Mouse (Mus musculus) NIH3T3 (cell line): ENCODE results near the gene Hsfy2.

Experiments used
- DNase-seq: peaks from one replicate; pipeline ENCODE4 v3.0.0-alpha.2; 2012; ENCODE audit warnings: low read depth

Gene Hsfy2

DNA sequence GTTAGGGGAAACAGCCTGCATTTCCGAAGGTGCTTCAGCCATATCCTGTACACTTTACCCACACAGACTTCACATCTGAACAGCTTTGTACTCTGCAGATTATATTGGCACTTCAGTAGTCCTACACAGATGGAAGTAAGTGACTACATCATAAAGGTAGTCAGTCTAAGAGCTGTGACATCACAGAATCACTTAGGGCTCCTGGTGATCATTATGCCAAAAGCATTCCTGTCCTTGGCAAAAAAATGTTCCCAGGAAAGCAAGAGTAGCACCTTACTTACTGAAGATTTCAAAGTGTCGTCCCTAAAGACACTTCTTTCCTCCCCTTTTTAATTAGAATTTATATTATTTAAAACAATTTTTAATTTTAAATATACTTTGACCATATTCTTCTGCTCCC is at the start of gene Hsfy2:
Hsfy2 (minus strand) TSS at position 101 of the 400 bp plus-strand sequence.
- DNase-seq: no peak

DNA sequence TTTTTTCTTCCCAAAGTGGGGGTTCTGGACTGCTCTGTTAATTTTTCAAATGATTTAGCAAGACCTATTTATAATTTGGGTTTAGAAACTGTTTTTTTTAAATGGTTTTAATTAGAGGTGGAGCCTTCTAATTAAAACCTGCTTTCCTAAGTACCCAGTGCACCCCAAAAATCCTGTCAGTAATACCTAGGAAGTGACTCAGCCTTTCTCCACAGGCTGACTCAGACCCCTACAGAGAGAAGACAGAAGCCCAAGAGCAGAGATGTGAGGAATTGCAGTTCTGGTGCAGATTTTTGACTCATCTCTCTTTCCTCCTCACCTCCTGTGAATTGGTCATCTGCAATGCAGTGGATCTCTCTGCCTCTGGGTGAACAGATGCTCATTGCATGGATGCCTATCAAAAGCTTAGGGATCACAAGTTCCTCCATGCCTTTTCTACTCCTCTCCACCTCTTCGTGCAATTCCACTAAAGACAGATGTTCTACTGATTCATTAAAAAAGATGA is 47.9 kb upstream of the Hsfy2 start:
- peak; percentile 45 for DNase-seq

DNA sequence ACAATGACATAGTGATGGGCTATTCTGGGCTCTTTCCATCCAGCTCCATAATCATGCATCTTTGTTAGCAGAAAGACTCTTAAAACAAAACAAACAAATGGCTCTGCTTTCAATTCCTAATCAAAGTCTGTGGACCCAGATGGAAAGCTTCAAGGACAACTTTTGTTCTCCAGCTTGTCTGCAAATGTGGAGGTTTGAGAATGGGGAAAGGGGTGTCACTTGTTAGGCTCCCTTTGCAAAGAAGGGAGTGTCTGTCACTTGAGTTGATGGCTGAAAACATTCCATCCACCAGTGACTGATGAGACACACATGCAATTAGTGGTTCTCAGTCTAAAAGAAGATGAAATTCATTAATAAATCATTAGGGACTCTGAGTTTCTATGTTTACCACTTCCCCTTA is 47.3 kb upstream of the Hsfy2 start:
- DNase-seq: no peak

DNA sequence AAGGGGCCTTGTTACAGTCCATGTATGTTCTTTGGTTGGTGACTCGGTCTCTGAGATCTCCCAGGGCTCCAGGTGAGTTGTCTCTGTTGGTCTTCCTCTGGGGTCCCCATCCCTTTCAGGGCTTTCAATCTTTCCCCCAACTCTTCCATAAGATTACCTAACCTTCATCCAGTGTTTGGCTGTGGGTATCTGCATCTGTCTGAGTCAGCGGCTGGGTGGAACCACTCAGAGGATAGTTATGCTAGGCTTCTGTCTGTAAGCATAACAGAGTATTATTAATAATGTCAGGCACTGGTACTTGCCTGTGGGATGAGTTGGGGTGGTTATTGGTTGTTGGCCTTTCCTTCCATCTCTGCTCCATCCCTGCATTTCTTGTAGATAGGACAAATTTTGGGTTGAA is 44.0 kb upstream of the Hsfy2 start:
- DNase-seq: peak; percentile 45

DNA sequence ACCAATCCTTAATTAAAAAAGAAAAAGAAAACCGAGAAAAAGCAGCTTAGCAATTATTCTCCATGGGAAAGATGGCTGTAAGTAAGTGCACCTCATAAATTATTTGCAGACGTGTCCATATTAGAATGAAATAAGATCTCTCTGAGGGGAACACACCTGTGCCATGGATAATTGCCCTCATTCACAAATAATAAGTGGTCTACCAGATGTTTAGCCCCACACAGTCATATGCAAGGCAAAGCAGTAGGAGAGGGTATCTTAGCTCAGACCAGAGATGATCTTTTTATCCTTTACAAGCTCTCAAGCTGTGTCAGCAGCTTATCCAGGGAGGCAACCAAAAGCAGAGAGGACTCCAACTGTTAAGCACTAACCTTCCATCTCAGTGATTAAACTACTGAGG is 38.0 kb upstream of the Hsfy2 start:
- DNase-seq: no peak

DNA sequence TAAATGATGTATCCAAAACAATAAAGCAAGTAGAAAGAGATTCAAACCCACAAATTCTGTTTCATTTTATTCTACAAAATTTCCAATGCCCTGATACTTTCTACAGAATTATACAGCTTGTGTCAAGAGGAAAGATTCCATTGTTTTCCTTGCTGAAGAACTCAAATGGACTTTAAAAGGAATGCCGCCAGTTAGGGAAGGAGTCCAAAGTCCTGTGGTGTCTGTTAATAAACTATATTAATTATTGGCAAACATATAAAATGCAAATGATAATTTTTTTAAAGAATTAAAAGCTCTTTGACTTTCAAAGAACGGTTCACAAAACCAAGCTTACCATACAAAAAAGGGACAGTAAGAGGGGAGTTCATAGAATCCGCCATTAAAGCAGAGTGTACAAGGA is 37.4 kb upstream of the Hsfy2 start:
- no peak for DNase-seq

DNA sequence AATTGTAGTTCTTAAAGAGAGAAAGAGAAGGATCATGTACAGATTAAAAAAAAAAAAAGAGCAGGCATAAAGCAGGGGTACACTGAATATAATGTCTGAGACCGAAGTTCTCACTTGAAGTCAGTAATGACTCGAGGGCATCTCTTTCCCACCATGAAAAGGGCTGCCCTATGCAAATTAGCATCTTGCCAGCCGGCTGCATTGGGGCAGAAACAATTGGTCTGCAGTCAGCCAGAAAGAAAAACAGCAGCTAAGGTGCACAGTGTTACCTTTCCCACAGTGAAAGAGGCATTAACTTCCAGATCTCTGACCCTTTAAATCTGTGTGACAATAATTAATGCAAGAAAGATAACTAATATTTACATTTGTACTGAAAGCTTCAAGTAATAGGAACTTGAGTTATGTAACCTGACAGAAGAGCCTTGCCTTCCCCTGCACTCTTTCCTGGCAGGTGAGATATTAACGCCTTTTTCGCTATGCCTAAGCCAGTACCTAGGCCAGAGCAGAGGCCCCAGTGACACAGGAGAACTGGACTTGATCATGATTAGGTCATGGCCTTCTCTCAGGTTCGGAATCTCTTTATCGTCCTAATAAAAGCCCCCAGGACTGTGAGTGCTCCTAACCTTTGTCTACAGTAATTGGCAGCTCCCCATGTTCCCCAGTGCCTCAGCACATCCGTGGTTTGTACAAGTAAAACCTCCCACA is 34.2 kb upstream of the Hsfy2 start:
- no peak for DNase-seq

DNA sequence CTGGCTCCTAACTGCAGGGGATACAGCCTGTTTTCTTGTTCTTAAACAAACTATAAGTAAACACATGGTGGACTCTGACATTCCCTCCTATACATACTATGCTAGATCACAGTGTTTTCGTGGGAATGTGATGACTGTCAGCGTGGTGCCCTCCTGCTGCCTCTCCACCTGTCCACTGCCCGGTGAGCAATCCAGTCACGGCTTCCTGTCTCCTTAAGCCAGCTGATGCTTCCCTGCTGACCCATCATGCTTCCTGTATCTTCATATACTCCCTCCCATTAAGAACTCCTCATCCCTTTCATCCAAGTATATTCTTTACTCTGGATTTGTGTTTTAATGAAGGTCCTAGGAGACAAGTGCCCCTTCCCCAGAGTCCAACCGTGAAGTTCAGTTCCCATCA is 33.3 kb upstream of the Hsfy2 start:
- no peak for DNase-seq

DNA sequence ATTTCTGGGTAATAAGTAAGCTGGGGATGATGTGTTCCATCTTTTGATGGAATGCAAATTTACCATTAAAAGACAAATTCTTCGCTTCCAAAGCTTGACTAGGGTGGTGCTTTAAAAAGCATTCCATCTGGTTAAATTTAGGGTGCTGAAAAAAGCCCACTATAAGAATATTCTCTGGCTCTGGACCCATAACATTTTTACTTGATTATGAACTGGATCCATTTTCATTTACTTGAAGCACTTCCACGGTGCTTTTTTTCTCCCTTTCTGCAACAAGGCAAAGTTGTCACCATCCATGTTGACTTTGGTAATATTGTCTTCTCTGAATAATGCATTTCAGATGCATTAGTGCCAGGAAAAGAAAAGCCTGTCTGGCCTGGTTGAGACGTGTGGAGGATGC is 27.4 kb upstream of the Hsfy2 start:
- DNase-seq: no peak

DNA sequence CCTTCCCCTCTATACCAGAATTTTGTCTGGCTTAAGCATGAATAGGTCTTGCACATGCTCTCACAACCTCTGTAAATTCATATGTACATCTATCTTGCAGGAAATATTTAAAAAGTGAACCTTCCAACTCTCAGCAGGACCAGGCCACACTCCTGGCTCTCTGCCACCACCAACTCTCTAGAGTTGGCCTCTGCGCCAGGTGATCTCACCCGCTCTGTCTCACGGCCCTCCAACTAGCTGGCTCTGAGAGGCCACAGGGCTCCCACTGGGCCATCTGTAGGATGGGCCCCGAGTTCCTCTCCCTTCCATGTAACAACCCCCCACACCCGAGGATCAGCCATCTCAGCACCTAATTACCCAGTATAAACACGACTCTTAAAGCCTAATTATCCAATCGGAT is 10.4 kb downstream of the Hsfy2 start:
- peak; percentile 11 for DNase-seq

DNA sequence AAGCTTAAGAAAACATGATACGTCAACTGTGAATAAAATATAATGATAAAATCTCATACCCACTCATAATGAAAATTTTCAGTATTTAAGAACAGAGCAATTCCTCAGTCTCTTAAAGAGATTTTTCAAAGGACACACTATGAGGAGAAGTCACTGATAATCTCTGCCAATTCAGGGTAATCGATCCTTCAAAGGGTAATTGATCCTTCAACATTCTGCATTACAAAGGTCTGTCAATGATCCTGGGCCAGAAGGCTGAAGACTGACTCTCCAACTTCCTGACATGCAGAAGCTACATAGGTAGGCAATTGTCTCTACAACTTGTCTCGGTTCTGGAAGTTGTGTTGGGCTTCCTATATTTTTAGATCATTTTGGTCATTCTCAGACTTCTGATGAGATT is 12.9 kb downstream of the Hsfy2 start:
- DNase-seq: no peak

DNA sequence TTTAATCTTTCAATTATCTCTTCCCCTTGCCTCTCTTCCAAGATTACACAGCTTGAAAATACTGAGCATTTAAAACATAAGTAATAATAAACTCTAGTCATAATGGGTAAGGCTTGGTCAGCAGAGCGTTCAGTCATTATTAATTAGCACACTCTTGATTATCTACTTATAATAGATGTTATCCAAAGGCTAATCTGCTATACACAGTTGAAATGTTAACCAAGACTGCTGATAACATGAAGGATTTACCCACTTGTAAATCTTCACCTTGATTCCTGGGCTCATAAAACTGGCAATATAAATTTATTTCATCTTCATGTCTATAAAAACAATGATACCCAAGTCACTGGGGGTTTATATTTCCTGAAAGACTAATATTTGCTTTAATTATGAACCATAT is 24.9 kb downstream of the Hsfy2 start:
- no peak for DNase-seq
